Mouse (Mus musculus) liver, adult 2 months (tissue): Measurements from ENCODE around the gene Lgals1. TPM values are rescaled to one million over a fixed set of nuclear protein-coding genes. Genes with fewer than 3 reads are reported as not detected.

Experiments
- DNase-seq: peaks from one replicate; pipeline ENCODE4 v3.0.0-alpha.2; 2011; ENCODE audit warnings: low read depth, low spot score; ENCODE audit errors: extremely low read depth
- H3K27ac ChIP-seq: fragments of 200-500 bp; replicated peaks from 2 replicates; pipeline ENCODE4 v1.5.1; 2012; ENCODE audit warnings: low read depth, mild to moderate bottlenecking, control low read depth, inconsistent platforms, low read length; ENCODE audit not compliant: insufficient read depth
- H3K27me3 ChIP-seq: fragments of 200-500 bp; 2 replicates; pipeline ENCODE4 v1.6.1; 2012; ENCODE audit warnings: mild to moderate bottlenecking, moderate library complexity, low read length, inconsistent platforms; ENCODE audit not compliant: control insufficient read depth, insufficient read depth
- H3K36me3 ChIP-seq: fragments of 200-500 bp; 2 replicates; pipeline ENCODE4 v1.6.1; 2012; ENCODE audit warnings: low read length, inconsistent platforms; ENCODE audit not compliant: control insufficient read depth, insufficient read depth
- H3K4me1 ChIP-seq: fragments of 200-500 bp; 2 replicates; pipeline ENCODE4 v1.6.1; 2011; ENCODE audit warnings: low read length; ENCODE audit not compliant: control insufficient read depth, insufficient read depth
- H3K4me3 ChIP-seq: fragments of 200-500 bp; 2 replicates; pipeline ENCODE4 v1.5.1; 2011; ENCODE audit warnings: low read depth, mild to moderate bottlenecking, control low read depth, low read length, moderate library complexity; ENCODE audit not compliant: insufficient read depth
- H3K79me2 ChIP-seq: fragments of 200-500 bp; 2 replicates; pipeline ENCODE4 v1.6.1; 2012; ENCODE audit warnings: inconsistent platforms, mild to moderate bottlenecking, low read length, moderate library complexity; ENCODE audit not compliant: control insufficient read depth, insufficient read depth
- H3K9ac ChIP-seq: fragments of 200-500 bp; 2 replicates; pipeline ENCODE4 v1.6.1; 2012; ENCODE audit warnings: low read depth, mild to moderate bottlenecking, control low read depth, inconsistent platforms, low read length
- CTCF ChIP-seq: fragments of 200-500 bp; IDR thresholded peaks from 2 replicates; pipeline ENCODE4 v1.5.1; 2011; ENCODE audit warnings: low read depth, low read length, control low read depth
- POLR2A ChIP-seq: fragments of 200-500 bp; IDR thresholded peaks from 2 replicates; pipeline ENCODE4 v1.6.1; 2011; ENCODE audit warnings: low read length, control low read depth; ENCODE audit not compliant: insufficient read depth; ENCODE audit errors: extremely low read depth
- WGBS: fragments of 180-500 bp; shearing (Covaris S2); methylation state at CpG from one replicate; pipeline ENCODE4 v1.1.7; 2018; 5-methylcytosine and 5-hydroxymethylcytosine counted together
- polyA plus RNA-seq: library from polyadenylated mRNA; depleted of rRNA; stranded (reverse); fragments of >200 nt; gene quantifications from 2 replicates; pipeline ENCODE4 v1.2.3, GENCODE M21; 2012
- total RNA-seq: library from RNA; depleted of rRNA; stranded (reverse); fragments of >200 nt; gene quantifications from 2 replicates; pipeline ENCODE4 v1.2.3, GENCODE M21; 2014

The Lgals1 gene
- total and polyA plus RNA-seq, 2 experiments: 25.2 to 31.6 TPM

DNA sequence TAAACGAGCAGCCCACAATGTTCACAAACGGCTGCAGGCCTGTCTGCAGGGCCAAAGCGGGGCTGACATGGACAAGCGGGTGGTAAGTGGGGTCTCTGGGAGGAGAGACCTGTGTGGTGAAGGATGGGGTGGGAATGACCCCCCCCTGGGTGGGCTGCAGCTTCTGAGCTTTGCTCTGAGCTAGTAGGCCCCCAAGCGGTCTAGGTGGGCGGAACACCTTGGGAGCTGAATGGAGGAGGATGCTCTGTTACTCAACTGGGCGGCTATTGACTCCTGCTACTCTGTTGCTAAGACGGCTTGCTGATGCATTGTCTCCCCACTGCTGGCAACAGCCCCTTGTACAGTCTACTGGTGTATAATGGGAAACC is 25.1 kb upstream of the Lgals1 start:
- TF ChIP-seq POLR2A (no peak), CTCF (no peak)
- no peak overlapping the region for H3K4me3 ChIP-seq

DNA sequence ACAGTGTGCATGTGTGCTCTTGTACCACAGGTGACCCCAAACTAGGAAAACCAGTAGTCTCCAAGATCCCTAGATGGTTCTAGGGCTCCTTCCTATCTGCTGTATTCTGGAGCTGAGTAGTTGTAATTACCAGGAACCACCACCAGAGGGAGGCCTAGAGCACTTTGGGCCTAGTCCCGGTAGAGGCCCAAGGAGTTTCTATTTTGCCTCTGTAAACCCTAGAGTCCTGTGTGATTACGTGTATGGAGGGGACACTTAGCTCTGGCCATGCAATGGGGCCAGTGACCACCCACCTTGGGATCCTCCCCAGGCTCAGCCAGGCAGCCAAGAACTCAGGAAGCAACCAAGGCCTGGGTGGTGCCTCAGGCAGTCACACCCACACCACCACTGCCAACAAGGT is 23.3 kb upstream of the Lgals1 start:
- H3K27me3 ChIP-seq: no peaks in the 10 kb centered on the region
- 2% methylated on average over 2 of the region's 2 CpGs for WGBS
- no peaks in the 10 kb centered on the region for H3K36me3 ChIP-seq
- peak; percentile 76 for TF ChIP-seq CTCF
- no peak for TF ChIP-seq POLR2A
- no peaks in the 10 kb centered on the region for H3K79me2 ChIP-seq
- peak; percentile 46 for DNase-seq
- H3K9ac ChIP-seq: no peak overlapping the region
- no peak overlapping the region for H3K27ac ChIP-seq
- H3K4me3 ChIP-seq: no peak overlapping the region
- H3K4me1 ChIP-seq: no peaks in the 10 kb centered on the region; the same call in 1 of the 2 replicates

More for the DNA sequence above, 25.1 kb upstream of the Lgals1 start:
- Histone ChIP-seq H3K36me3 (no peaks in the 10 kb centered on the region), H3K79me2 (no peaks in the 10 kb centered on the region), H3K4me1 (no peaks in the 10 kb centered on the region; the same call in 1 of the 2 replicates), H3K27me3 (no peaks in the 10 kb centered on the region), H3K27ac (no peak overlapping the region), H3K9ac (no peak overlapping the region)
- 85% methylated on average over 8 of the region's 8 CpGs for WGBS
- no peak for DNase-seq

DNA sequence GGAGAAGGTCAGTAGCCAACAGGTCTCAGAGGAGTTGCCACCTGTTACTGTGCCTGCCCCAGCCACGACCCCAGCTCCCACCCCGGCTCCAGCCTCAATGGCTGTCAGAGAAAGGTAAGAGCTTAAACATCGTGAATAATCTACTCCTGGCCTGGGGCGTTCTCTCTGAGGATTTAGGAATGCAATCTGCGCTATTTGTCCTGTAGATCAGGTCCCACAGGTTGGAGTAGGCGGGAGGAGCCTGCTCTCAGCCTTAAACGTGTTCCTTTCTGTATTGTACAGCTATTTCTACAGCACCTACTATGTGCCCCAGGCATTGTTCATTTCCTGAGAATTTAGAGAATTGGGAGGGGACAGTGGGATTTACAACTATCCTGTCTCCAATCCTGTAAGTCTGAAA is 18.1 kb upstream of the Lgals1 start:
- Histone ChIP-seq H3K36me3 (no peaks in the 10 kb centered on the region), H3K79me2 (no peaks in the 10 kb centered on the region), H3K4me1 (no peaks in the 10 kb centered on the region), H3K4me3 (no peak overlapping the region), H3K27me3 (no peaks in the 10 kb centered on the region), H3K9ac (no peak overlapping the region), H3K27ac (no peak overlapping the region)
- no peak for TF ChIP-seq POLR2A
- TF ChIP-seq CTCF: no peak
- 91% methylated on average over 7 of the region's 7 CpGs for WGBS
- no peak for DNase-seq

DNA sequence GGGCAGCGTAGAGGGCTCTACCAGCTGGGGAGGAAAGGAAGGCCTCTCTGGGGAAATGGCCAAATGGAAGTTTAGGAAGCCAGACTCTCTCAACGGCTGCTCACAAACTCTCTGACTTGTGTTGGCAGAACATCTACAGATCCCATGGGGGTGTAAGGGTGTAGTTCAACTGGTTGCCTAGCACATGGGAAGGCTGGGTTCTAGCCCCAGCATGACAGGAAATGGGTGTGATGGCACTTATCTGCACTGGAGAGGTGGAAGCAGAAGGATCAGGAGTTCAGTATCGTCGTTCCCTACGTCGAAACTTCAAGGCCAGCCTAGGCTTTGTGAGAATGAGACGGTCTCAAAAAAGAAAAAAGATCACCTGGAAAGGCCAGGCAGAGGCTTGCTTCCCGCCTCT is 17.5 kb upstream of the Lgals1 start:
- 78% methylated on average over 8 of the region's 8 CpGs for WGBS
- Histone ChIP-seq H3K9ac (no peak overlapping the region), H3K4me1 (no peaks in the 10 kb centered on the region), H3K27ac (no peak overlapping the region), H3K36me3 (no peaks in the 10 kb centered on the region), H3K27me3 (0 out of 2 replicates have a peak, but pooled peaks cover under 1% of the 10 kb centered on the region), H3K4me3 (no peak overlapping the region), H3K79me2 (no peaks in the 10 kb centered on the region)
- no peak for DNase-seq
- no peak for TF ChIP-seq CTCF
- no peak for TF ChIP-seq POLR2A

DNA sequence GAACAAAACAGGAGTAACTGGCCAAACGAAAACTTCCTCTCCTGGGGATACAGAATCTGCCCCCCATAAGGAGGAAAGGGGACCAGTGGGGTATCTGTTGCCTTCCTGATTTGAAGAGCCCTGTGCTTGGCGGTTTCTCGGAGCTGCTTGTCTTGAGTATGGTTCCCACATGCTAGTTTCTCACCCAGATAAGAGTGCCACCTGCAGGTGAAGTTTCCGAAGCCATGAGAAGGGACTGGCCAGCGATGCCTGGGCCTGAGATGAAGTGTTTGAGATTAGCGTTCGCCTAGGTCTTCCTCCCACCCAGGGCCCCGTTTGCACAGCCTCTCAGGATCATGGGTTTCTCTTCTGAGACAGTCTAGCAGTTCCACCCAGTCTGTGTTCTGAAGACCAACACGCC is 14.5 kb upstream of the Lgals1 start:
- TF ChIP-seq POLR2A: no peak
- TF ChIP-seq CTCF: no peak
- H3K4me1 ChIP-seq: peaks cover 5% of the 10 kb centered on the region; the same call in 1 of the 2 replicates
- H3K27me3 ChIP-seq: 0 out of 2 replicates have a peak, but pooled peaks cover 5% of the 10 kb centered on the region
- H3K36me3 ChIP-seq: no peaks in the 10 kb centered on the region
- no peaks in the 10 kb centered on the region for H3K79me2 ChIP-seq
- no peak for DNase-seq
- WGBS: 70% methylated on average over 9 of the region's 9 CpGs
- H3K27ac ChIP-seq: no peak overlapping the region
- no peak overlapping the region for H3K9ac ChIP-seq
- H3K4me3 ChIP-seq: no peak overlapping the region

DNA sequence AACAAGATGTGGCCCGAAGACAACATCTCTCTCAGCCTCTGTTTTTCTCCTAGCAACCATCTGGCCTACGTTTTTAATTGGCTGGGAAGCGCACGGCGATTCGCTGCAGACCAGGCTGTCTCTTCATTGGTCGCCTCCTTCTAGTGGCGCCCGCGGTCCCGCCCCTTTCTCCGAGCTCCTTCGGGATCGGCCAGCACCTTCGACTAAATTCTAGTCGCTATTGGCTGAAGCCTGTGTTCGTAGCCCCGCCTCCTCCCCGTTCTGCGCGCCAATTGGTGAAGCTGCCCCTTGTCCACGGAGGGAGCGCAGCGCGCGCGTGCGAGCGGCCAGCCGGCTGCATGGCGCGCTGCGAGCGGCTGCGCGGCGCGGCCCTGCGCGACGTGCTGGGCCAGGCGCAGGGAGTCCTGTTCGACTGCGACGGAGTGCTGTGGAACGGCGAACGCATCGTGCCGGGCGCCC is 12.9 kb upstream of the Lgals1 start, which contains the start of gene Pdxp:
Gene Pdxp (plus strand): TSS at position 288 of the 459 bp plus-strand sequence.
- Histone ChIP-seq H3K36me3 (no peaks in the 10 kb centered on the region), H3K4me3 (peak within 1 kb of the TSS; percentile 49; the same call in 1 of the 2 replicates), H3K27ac (no peak within 1 kb of the TSS), H3K9ac (peak within 1 kb of the TSS; percentile 54), H3K79me2 (no peaks in the 10 kb centered on the region), H3K27me3 (0 out of 2 replicates have a peak, but pooled peaks cover 5% of the 10 kb centered on the region), H3K4me1 (peaks cover 5% of the 10 kb centered on the region; the same call in 1 of the 2 replicates)
- DNase-seq: peak; percentile 71
- WGBS: 3% methylated on average over 51 of the region's 51 CpGs
- TF ChIP-seq POLR2A (no peak), CTCF (no peak)
